Mouse (Mus musculus): ENCODE data around the gene Pxdn. TPM values are rescaled to one million over a fixed set of nuclear protein-coding genes. Genes with fewer than 3 reads are reported as not detected.

The Pxdn gene
- polyA plus RNA-seq, 1 experiment from 2014 or later: 137 TPM

DNA sequence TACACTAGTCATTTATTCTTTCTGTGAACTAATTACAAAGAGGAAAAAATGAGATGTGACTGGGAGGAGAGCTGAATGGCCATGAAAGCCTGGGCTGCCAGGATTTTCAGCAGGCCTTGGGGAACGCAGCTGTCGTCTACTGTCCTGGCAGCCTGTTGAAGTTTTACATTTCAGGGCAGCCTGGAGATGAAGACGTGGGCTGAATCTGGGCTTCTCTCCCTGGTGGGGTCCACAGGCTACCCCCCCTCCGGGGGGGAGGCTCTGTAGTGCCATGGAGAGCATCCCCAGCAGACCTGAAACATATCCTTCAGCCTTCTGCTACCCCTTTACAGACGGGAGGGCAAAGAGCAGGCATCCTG is 66.9 kb downstream of the Pxdn start:
- H3K36me3 ChIP-seq: peaks cover 98% of the 10 kb centered on the region
- WGBS: 93% methylated on average over 5 of the region's 5 CpGs
- no peaks in the 10 kb centered on the region for H3K9me3 ChIP-seq (replicated peaks)
- no peaks in the 10 kb centered on the region for H3K4me1 ChIP-seq
- DNase-seq (ENCODE audit: low spot score): no peak
- no peaks in the 10 kb centered on the region for H3K27me3 ChIP-seq (ENCODE audit: low read depth, poor library complexity, severe bottlenecking)
- no peak overlapping the region for H3K27ac ChIP-seq
- no peak overlapping the region for H3K4me3 ChIP-seq

DNA sequence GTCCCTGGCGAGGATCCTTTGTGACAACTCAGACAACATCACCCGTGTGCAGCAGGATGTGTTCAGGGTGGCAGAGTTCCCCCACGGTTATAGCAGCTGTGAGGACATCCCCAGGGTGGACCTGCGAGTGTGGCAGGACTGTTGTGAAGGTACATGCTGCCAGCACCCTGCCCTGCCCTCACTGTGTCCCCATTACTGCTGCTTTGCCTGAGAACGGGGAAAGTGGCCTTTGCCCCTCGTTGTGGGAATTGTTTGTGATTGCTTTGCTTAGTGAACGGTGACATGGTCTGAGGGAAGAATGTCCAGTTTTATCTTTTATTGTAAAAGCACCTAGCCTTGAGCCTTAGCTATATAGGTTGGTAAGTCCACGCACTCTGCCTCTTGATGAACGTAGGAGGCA is 69.2 kb downstream of the Pxdn start:
- no peaks in the 10 kb centered on the region for H3K4me1 ChIP-seq
- H3K4me3 ChIP-seq: no peak overlapping the region
- H3K9me3 ChIP-seq (replicated peaks): no peaks in the 10 kb centered on the region
- H3K27me3 ChIP-seq (ENCODE audit: low read depth, poor library complexity, severe bottlenecking): no peaks in the 10 kb centered on the region
- WGBS: 89% methylated on average over 9 of the region's 9 CpGs
- peaks cover 98% of the 10 kb centered on the region for H3K36me3 ChIP-seq
- H3K27ac ChIP-seq: no peak overlapping the region
- DNase-seq (ENCODE audit: low spot score): no peak

DNA sequence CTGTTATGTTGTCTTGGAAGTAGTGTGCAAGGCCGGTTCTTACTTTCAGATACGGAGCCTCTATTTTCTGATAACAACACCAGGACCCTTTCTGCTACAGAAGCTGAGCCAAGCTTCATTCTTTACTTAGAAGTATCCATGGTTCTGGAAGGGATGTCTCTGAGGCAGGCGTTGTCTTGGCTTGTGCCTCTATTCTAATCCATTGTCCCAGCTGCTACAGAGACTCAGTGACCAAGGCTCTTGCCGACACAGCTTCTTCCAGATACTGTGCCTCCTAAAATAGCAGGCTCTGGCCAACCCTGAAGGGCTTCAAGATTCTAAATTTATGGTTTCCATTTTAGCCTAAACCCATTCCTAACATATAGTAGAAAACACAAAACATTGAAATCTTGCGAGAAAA is 71.3 kb downstream of the Pxdn start:
- WGBS: 90% methylated on average over 5 of the region's 5 CpGs
- H3K36me3 ChIP-seq: peaks cover 98% of the 10 kb centered on the region
- no peak overlapping the region for H3K27ac ChIP-seq
- H3K4me3 ChIP-seq: no peak overlapping the region
- no peak for DNase-seq (ENCODE audit: low spot score)
- no peaks in the 10 kb centered on the region for H3K27me3 ChIP-seq (ENCODE audit: low read depth, poor library complexity, severe bottlenecking)
- H3K4me1 ChIP-seq: no peaks in the 10 kb centered on the region
- no peaks in the 10 kb centered on the region for H3K9me3 ChIP-seq (replicated peaks)

DNA sequence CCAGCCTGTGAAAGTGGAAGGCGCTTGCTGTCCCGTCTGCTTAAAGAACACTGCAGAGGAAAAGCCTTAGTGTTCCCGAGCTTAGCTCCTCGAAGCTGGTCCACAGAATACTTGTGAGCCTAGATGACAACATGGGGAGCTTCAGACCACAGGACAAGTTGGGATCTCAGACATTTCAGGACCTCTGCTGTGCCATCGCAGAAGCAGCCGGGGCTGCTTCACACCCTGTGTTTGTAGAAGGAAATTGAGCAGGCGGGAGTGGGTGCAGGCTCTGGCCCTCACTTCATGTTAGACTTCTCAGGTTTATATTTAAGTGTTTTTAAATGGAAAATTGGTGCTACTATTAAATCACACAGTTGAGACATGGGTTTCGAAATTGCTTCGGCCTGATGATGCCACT is 78.1 kb downstream of the Pxdn start:
- H3K9me3 ChIP-seq (replicated peaks): no peaks in the 10 kb centered on the region
- 93% methylated on average over 9 of the region's 9 CpGs for WGBS
- no peaks in the 10 kb centered on the region for H3K27me3 ChIP-seq (ENCODE audit: low read depth, poor library complexity, severe bottlenecking)
- DNase-seq (ENCODE audit: low spot score): no peak
- no peaks in the 10 kb centered on the region for H3K4me1 ChIP-seq
- H3K4me3 ChIP-seq: no peak overlapping the region
- no peak overlapping the region for H3K27ac ChIP-seq
- H3K36me3 ChIP-seq: peaks cover 92% of the 10 kb centered on the region

DNA sequence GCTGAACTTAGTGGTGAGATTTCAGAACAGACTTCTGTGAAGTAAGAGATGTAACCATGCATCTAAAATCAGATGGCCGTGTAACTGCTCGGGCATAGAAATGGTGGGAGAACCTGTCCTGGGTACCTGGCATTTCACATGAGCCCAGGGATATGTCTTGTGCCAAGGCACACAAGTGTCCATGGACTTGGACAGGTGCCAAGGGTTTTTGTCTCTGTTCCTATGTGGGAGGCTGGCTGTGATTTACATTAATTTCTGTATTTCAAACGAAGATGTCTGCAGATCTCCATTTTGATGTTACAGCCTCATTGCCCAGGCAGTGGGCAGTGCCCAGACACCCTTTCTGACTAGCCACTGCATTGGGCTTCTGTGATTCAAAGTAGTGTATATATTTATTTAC is 79.7 kb downstream of the Pxdn start:
- H3K27ac ChIP-seq: no peak overlapping the region
- peaks cover 78% of the 10 kb centered on the region for H3K36me3 ChIP-seq
- WGBS: 97% methylated on average over 3 of the region's 3 CpGs
- no peak for DNase-seq (ENCODE audit: low spot score)
- no peaks in the 10 kb centered on the region for H3K4me1 ChIP-seq
- no peaks in the 10 kb centered on the region for H3K9me3 ChIP-seq (replicated peaks)
- H3K27me3 ChIP-seq (ENCODE audit: low read depth, poor library complexity, severe bottlenecking): no peaks in the 10 kb centered on the region
- no peak overlapping the region for H3K4me3 ChIP-seq

DNA sequence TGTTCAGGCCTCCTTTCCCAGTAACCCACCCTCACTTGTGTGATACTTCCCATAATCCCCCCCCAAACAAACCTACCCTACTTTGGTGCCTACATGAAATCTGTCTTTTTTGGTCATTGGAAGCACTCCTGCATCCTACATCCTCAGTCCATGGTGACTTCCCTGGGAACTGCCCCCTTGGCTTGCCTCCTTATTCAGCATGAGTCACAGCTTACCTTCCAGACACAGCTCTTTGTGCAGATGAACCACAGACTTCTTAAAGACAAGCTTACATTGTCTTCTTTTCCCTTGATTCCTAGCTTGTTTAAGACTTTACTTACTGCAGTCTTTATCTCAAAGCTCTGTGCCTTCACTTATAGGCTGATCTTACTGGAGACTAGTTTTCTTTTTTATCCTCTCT is 83.0 kb downstream of the Pxdn start:
- H3K4me1 ChIP-seq: no peaks in the 10 kb centered on the region
- no peaks in the 10 kb centered on the region for H3K27me3 ChIP-seq (ENCODE audit: low read depth, poor library complexity, severe bottlenecking)
- H3K27ac ChIP-seq: no peak overlapping the region
- H3K9me3 ChIP-seq (replicated peaks): no peaks in the 10 kb centered on the region
- H3K4me3 ChIP-seq: no peak overlapping the region
- no peak for DNase-seq (ENCODE audit: low spot score)
- peaks cover 52% of the 10 kb centered on the region for H3K36me3 ChIP-seq

DNA sequence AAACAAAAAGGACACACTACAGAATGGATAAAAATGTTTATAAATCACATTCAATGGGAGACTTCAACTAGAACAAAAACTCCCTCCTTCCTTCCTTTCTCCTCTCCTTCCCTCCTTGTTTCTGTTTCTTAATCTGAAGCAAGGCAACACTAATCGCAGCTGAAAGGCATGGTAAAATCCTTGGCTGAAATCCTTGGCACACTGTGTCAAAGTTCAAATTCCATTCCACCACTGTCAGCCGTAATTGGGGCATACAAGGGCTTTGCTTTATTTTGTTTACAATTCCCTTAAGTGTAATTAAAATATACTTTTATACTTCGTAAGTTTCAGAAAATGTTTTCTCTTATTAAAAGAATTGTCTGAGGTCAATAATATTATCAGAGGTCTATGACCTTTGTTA is 86.1 kb downstream of the Pxdn start:
- 62% methylated on average over 3 of the region's 3 CpGs for WGBS
- no peak for DNase-seq (ENCODE audit: low spot score)

DNA sequence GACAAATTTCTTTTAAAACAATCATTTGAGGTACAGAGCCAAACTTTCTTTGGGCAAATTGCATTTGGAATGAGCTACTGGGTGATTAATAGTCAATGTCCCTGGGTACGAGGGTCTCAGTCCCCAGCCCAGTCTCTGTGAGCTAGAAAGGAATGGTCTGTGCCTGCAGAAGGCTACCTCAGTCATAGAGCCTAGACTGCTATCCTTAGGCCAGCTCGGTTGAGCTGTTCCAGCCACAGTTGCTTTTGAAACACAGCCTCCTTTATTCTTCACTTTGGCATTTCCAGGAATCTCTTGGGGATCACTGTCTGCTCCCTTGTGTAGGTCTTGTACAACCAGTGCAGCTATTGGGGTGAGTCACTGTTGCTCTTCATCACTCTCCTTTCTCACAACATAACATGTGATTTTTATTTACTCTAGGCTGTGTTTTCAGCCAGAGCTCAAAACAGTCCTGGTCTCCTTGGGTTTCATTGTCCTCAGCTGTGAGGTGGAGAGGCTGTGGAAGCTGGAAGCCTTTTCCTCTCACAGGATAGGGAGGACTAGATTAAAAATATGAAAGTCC is 86.9 kb downstream of the Pxdn start:
- no peak for DNase-seq (ENCODE audit: low spot score)
- H3K4me1 ChIP-seq: 0 out of 2 replicates have a peak, but pooled peaks cover 3% of the 10 kb centered on the region
- H3K4me3 ChIP-seq: no peak overlapping the region
- peaks cover 14% of the 10 kb centered on the region for H3K36me3 ChIP-seq
- no peaks in the 10 kb centered on the region for H3K27me3 ChIP-seq (ENCODE audit: low read depth, poor library complexity, severe bottlenecking)
- H3K27ac ChIP-seq: no peak overlapping the region
- WGBS: 73% methylated on average over 2 of the region's 2 CpGs
- H3K9me3 ChIP-seq (replicated peaks): no peaks in the 10 kb centered on the region

More for the DNA sequence above, 86.1 kb downstream of the Pxdn start:
- Histone ChIP-seq H3K27me3 (ENCODE audit: low read depth, poor library complexity, severe bottlenecking) (no peaks in the 10 kb centered on the region), H3K36me3 (peaks cover 22% of the 10 kb centered on the region), H3K27ac (no peak overlapping the region), H3K9me3 (replicated peaks) (no peaks in the 10 kb centered on the region), H3K4me1 (0 out of 2 replicates have a peak, but pooled peaks cover 3% of the 10 kb centered on the region), H3K4me3 (no peak overlapping the region)

DNA sequence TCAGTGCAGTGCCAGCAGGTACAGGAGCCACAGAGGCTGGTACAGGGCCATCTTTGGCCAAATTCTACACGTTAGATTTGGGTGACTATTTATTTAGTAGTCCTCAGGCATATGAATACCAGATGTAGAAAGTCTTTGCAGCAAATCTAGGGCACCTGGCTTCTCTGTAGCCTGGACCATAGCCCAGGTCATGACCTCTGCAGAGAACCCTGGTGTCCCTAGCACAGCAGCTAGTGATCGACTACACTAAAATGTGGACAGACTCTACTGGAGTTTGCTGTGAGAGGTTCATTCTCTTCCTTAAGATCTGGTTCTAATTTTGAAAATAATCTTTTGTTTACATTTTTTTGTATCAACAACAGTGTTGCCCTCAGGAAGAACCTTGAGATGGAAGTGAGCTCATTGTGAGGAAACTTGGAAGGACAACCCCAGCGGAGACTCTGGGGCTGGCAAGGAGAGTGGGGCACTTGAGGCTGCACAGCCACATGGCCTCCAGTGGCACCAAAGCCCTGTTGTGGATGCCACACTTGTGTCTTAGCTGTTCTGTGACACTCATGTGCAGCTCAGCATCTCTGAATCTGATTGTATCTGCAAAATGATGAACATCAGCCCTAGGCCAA is 90.4 kb downstream of the Pxdn start:
- Histone ChIP-seq H3K4me1 (0 out of 2 replicates have a peak, but pooled peaks cover 3% of the 10 kb centered on the region), H3K9me3 (replicated peaks) (no peaks in the 10 kb centered on the region), H3K4me3 (no peak overlapping the region), H3K36me3 (peaks cover 1% of the 10 kb centered on the region; the same call in 1 of the 2 replicates), H3K27me3 (ENCODE audit: low read depth, poor library complexity, severe bottlenecking) (no peaks in the 10 kb centered on the region), H3K27ac (no peak overlapping the region)
- DNase-seq (ENCODE audit: low spot score): no peak
- 68% methylated on average over 3 of the region's 3 CpGs for WGBS

DNA sequence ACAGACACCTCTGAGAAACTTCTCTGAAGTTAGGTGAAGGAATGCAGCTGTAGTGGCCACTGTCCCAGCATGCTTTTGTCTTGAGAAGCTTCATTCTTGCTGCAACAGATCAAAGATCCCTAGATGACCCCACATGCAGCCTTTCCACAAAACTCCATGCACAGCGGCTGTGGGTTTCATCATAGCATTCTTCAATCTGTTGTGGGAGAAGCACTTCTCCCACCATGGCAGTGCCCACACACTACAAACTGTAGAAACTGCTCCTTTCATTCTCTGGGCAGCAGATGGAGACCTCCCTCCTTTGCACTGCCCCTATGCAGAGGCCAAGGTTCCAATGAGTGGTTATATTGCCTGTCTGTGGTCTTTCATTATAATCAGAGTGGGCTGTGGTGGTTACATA is 91.7 kb downstream of the Pxdn start:
- Histone ChIP-seq H3K27me3 (ENCODE audit: low read depth, poor library complexity, severe bottlenecking) (no peaks in the 10 kb centered on the region), H3K36me3 (no peaks in the 10 kb centered on the region), H3K4me3 (no peak overlapping the region), H3K4me1 (0 out of 2 replicates have a peak, but pooled peaks cover 3% of the 10 kb centered on the region), H3K27ac (no peak overlapping the region), H3K9me3 (replicated peaks) (no peaks in the 10 kb centered on the region)
- WGBS: 93% methylated on average over 1 of the region's 1 CpGs
- no peak for DNase-seq (ENCODE audit: low spot score)

DNA sequence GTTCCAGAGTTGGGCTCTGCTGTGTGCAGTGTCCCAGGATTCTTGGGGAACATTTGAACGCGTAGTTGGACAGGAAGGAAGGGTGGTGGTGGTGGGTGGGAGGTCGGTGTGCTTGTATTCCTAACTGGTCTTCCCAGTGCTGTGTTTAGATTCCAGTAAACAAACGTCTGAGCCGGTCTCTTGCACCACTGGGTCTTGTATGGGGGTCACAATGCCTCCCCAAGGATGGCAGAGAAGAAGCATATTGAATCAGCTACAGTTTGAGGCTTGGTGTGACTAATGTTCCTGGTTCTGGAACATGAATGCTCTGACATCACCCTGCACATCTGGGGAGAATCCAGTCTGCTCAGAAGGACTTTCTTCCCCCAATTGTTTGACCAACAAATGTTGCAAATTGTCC is 93.2 kb downstream of the Pxdn start:
- no peak for DNase-seq (ENCODE audit: low spot score)
- Histone ChIP-seq H3K9me3 (replicated peaks) (no peaks in the 10 kb centered on the region), H3K4me1 (0 out of 2 replicates have a peak, but pooled peaks cover 3% of the 10 kb centered on the region), H3K27ac (no peak overlapping the region), H3K4me3 (no peak overlapping the region), H3K27me3 (ENCODE audit: low read depth, poor library complexity, severe bottlenecking) (no peaks in the 10 kb centered on the region), H3K36me3 (no peaks in the 10 kb centered on the region)
- 67% methylated on average over 5 of the region's 5 CpGs for WGBS

DNA sequence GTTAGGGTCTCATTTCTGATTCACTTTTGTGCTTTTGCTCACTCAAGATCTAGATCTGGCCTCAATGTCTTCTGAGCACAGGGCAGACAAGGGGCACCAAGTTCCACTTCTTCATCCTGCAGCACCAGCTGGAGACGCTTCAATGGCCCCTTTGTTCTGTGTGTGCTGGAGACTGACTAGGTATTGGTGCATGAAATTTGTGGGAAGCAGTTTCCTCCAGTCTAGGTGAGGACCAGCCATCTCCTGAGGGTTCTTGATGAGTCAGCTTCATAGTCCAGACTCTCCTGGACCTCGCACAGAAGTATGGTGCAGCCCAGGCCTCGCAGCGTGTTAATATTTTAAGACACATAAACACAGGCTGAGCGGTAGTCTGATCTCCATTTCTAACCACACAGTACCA is 97.3 kb downstream of the Pxdn start:
- 91% methylated on average over 5 of the region's 5 CpGs for WGBS
- DNase-seq (ENCODE audit: low spot score): no peak
- Histone ChIP-seq H3K27me3 (ENCODE audit: low read depth, poor library complexity, severe bottlenecking) (no peaks in the 10 kb centered on the region), H3K36me3 (no peaks in the 10 kb centered on the region), H3K4me1 (peaks cover 11% of the 10 kb centered on the region; the same call in 1 of the 2 replicates), H3K4me3 (no peak overlapping the region), H3K27ac (no peak overlapping the region), H3K9me3 (replicated peaks) (no peaks in the 10 kb centered on the region)

DNA sequence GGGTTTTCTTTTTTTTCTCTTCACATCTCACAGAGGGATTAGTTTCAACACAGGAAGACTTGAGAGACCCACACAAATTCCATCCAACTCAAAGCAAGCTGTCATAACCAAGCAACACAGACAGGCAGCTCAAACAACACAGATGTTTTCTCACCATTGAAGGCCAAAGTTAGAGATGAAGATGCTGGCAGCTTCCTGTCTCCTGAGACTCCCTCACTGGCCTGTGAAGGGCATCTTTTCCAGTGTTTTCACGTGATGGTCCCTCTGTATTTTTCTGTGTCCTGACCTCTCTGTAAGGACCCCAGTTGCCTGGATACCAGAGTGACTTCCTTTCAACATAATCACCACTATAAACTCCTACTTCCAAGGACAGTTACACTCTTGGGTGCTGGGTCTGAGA is 98.0 kb downstream of the Pxdn start:
- WGBS: 52% methylated on average over 1 of the region's 1 CpGs
- DNase-seq (ENCODE audit: low spot score): no peak
- Histone ChIP-seq H3K4me3 (no peak overlapping the region), H3K36me3 (no peaks in the 10 kb centered on the region), H3K9me3 (replicated peaks) (no peaks in the 10 kb centered on the region), H3K27me3 (ENCODE audit: low read depth, poor library complexity, severe bottlenecking) (no peaks in the 10 kb centered on the region), H3K4me1 (peaks cover 13% of the 10 kb centered on the region; the same call in 1 of the 2 replicates), H3K27ac (no peak overlapping the region)

Measured in limb, embryonic 10.5 days (tissue).